Mouse (Mus musculus): ENCODE data around the gene Fermt2. TPM values are rescaled to one million over a fixed set of nuclear protein-coding genes. Genes with fewer than 3 reads are reported as not detected.
"Not testable (repeated sequence)": the region's sequence is repeated elsewhere in the genome, so short reads cannot be mapped to it uniquely, and the experiment has no call there.

Gene Fermt2
- total RNA-seq, 2 experiments from 2014 or later = 301 to 312 TPM

- intact Hi-C loops (cut with DNase I) = no loop called here
- DNase-seq = no peak
Observed at GRCm38 (mm10) chr14:45515771-45516170, 14.1 kb downstream of the Fermt2 start.

DNA sequence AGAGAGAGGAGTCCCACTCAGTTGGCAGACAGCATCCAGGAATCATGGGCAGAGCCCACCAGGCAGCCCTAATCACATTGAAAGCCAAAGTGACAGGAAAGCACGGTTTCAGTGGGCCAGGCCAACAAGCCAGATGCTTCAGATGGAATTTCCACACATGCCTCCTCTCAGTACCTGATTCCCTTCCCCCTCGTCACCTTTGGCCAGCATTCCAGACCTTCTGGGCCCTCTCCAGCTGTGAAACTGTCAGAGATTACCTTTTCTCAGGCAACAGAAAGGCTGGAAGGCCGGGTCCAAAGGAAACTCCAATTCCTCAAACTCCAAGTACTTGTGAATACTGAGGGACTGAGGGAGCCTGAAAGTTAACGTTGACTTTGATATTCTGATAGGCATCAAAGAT, 19.1 kb downstream of the Fermt2 start:
- DNase-seq = peak; percentile 73 to 84
- intact Hi-C loops (cut with DNase I) = no loop called here

- DNase-seq = peak; percentile 57 to 60
- intact Hi-C loops (cut with DNase I) = loop anchor here (5.0 kb wide), 1 partner anchor 46 kb away; no protein-coding TSS in a partner anchor
Observed at GRCm38 (mm10) chr14:45507923-45508322, 22.0 kb downstream of the Fermt2 start.

- DNase-seq = no peak
- intact Hi-C loops (cut with DNase I) = loop anchor here (5.0 kb wide), 1 partner anchor 45 kb away; no protein-coding TSS in a partner anchor
Observed at GRCm38 (mm10) chr14:45507447-45507846, 22.5 kb downstream of the Fermt2 start.

GRCm38 (mm10) chr14:45507032-45507431, 22.9 kb downstream of the Fermt2 start:
- intact Hi-C loops (cut with DNase I) = loop anchor here (5.0 kb wide), 1 partner anchor 45 kb away; no protein-coding TSS in a partner anchor
- peak; percentile 60 to 62 for DNase-seq

GRCm38 (mm10) chr14:45506165-45506564, 23.8 kb downstream of the Fermt2 start:
- no peak for DNase-seq
- intact Hi-C loops (cut with DNase I) = loop anchor here (5.0 kb wide), 1 partner anchor 44 kb away; no protein-coding TSS in a partner anchor

- intact Hi-C loops (cut with DNase I) = loop anchor here (5.0 kb wide), 1 partner anchor 42 kb away; no protein-coding TSS in a partner anchor
- DNase-seq = no peak
Observed at GRCm38 (mm10) chr14:45504422-45505113, 25.4 kb downstream of the Fermt2 start.

- DNase-seq = no peak
- intact Hi-C loops (cut with DNase I) = no loop called here
Observed at GRCm38 (mm10) chr14:45503934-45504333, 26.0 kb downstream of the Fermt2 start.

DNA sequence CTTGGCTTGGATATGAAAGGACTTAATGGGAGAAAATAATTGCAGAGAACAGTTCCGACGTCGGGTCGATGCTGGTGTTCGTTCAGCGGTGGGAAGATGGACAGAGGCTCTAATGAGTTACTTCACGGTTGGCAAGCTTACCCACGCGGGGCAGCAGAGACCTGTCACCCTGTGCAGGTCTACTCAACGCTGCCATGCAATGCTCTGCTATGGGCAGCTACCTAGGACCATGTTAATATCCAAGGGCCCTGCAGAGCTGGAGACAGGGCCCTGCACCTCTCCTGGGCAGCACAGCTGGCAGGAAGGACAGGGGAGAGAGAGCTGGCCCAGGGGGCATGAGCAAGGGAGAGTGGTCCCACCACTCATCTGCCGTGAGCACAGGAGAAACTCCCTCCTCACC, 29.9 kb downstream of the Fermt2 start:
- intact Hi-C loops (cut with DNase I) = no loop called here
- no peak for DNase-seq

DNA sequence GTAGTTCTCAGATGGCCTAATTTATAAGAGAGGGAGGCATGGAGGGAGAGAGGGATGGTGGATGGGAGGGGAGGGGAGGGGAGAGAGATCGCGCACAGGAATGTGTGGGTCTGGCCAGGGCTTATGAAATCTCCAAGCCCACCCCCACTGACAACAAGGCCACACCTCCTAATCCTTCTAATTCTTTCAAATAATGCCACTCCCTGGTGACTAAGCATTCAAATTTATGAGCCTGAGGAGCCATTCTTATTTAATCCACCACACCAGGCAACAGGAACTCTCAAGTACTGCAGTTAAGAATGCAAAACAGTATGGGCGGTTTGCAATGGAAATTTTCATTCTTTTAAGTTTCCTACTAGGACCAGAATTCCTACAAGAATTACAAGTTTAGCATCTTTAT, 32.8 kb downstream of the Fermt2 start:
- intact Hi-C loops (cut with DNase I) = no loop called here
- no peak for DNase-seq

- intact Hi-C loops (cut with DNase I); DNase-seq: not testable (repeated sequence)
Observed at GRCm38 (mm10) chr14:45495810-45496209, 34.1 kb downstream of the Fermt2 start.

GRCm38 (mm10) chr14:45493891-45494290, 36.0 kb downstream of the Fermt2 start:
- intact Hi-C loops (cut with DNase I) = loop anchor here (5.0 kb wide), 1 partner anchor 33 kb away; no protein-coding TSS in a partner anchor

DNA sequence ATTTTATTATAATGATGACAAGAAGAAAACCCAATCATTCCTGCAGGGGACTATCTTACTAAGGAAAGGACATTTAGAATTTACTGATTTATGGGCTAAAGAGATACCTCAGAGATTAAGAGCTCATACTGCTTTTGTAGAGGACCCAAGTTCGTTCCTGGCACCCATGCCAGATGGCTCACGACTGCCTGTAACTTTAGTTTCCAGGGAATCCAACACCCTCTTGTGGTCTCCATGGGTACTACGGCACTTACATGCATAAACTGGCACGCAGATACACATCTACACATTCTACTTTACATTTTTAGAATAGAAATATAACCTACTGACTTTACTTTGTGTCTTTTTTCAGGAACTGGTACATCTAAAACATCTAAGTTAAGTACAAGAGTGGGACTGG, 37.2 kb downstream of the Fermt2 start:
- DNase-seq = no peak
- intact Hi-C loops (cut with DNase I) = loop anchor here (5.0 kb wide), 1 partner anchor 35 kb away; no protein-coding TSS in a partner anchor

More at GRCm38 (mm10) chr14:45493891-45494290, 36.0 kb downstream of the Fermt2 start:
- DNase-seq = no peak

- intact Hi-C loops (cut with DNase I) = loop anchor here (5.0 kb wide), 1 partner anchor 35 kb away; no protein-coding TSS in a partner anchor
- DNase-seq = peak; percentile 49 to 59
Observed at GRCm38 (mm10) chr14:45492038-45492437, 37.9 kb downstream of the Fermt2 start.

DNA sequence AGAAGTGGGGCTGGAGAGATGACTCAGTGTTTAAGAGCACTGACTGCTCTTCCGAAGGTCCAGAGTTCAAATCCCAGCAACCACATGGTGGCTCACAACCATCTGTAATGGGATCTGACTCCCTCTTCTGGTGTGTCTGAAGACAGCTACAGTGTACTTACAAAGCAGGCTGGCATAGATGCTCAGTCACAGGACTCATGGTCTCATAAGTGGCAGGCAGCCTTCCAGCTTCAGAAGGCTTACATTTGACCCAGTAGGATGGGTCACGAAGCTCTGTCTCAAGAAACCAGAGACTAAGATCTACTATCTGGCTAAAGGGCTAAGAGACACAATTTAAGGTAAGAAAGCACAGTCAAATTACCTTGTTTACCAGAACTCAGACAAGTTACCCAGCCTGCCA, 42.7 kb downstream of the Fermt2 start:
- not testable (repeated sequence) for DNase-seq
- intact Hi-C loops (cut with DNase I) = loop anchor here (2.0 kb wide), 1 partner anchor 22 kb away; no protein-coding TSS in a partner anchor

GRCm38 (mm10) chr14:45483361-45483760, 46.6 kb downstream of the Fermt2 start:
- intact Hi-C loops (cut with DNase I); DNase-seq: not testable (repeated sequence)

DNA sequence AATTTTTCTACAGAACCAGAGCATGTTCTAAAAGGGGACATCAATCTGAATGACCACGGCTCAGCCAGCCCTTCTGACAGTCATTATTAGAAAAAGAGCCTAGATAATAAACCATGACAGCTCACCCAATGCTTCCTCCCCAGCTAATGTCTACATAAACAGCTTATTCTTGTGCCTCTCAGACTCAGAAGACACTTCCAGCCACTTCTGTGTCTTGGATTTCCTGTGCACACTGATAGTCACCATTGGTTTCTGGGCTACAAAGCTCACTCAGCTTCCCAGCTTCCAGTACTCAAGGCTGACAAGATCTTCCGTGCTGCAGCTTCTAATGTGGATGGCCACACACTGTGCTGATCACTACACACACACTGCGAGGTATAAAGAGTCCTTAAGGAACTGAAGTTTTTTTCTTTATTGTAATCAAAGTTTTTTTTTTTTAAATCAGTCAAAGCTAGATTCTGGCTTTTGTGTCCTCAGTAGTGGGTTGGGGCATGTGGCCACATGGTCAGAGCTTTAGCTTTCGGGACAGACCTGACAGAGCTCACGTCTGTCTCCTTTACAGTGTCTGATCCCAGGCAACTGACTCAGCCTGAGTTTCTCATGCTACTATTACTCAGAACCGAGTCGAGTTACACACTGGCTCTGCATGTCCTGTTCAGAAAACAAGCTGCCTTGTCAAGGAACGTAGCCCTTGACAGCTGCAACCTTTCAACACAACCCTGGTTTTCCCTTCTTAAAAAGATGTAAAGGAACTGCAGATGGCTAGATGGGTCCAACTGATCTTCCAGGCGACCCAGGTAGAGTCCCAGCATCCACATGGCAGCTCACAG, 50.7 kb downstream of the Fermt2 start:
- intact Hi-C loops (cut with DNase I) = loop anchor here (5.0 kb wide), 1 partner anchor 48 kb away; no protein-coding TSS in a partner anchor

DNA sequence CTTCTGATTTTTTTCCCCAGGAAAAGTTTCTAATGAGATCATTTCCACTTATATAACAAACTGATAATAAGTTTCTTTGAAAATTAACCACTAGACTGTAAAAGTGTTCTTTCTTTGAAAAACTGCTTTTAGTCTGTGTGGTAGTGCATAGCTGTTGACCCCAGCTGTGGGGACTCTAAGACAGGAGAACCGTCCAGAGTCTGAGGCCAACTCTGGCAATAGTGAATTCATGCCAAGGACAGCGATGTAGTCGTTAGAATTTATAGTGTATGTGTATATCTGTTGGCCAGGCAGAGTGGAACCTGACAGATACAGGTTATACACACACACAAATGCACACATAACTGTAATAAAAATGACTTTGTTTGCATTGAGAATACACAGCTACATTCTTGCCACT, 51.4 kb downstream of the Fermt2 start:
- DNase-seq = no peak
- intact Hi-C loops (cut with DNase I) = loop anchor here (5.0 kb wide), 1 partner anchor 49 kb away; no protein-coding TSS in a partner anchor

More for the DNA sequence above, 50.7 kb downstream of the Fermt2 start:
- no peak for DNase-seq

- intact Hi-C loops (cut with DNase I) = loop anchor here (5.0 kb wide), 1 partner anchor 50 kb away; no protein-coding TSS in a partner anchor
- DNase-seq = peak in 1 of 2 experiments; percentile 44
Observed at GRCm38 (mm10) chr14:45477651-45478050, 52.3 kb downstream of the Fermt2 start.

DNA sequence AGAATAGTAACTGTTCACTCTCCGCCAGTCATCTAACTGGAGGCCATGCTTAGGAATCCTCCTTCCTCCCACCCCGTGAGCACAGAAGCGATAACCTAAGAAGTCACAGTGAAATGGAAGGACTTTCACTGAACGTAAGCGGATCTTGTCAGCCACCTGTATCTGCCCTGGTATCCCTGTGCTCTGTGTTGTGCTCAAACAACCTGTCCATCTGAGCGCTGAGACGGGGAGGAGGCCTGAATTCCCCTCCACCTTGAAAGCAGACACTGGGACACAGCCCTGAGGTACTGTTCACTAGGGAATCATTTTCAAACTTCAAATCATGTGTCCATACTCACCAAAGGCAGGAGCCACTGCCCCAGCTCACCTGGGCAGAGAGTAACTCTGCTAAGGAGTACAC, 52.9 kb downstream of the Fermt2 start:
- DNase-seq = no peak
- intact Hi-C loops (cut with DNase I) = loop anchor here (5.0 kb wide), 1 partner anchor 50 kb away; no protein-coding TSS in a partner anchor

- no peak for DNase-seq
- intact Hi-C loops (cut with DNase I) = no loop called here
Observed at GRCm38 (mm10) chr14:45472536-45472935, 57.4 kb downstream of the Fermt2 start.
